Mouse (Mus musculus) natural killer cell, adult 2 months (primary cell): ENCODE measurements around the gene Rara.
"Not testable (repeated sequence)": the region's sequence is repeated elsewhere in the genome, so short reads cannot be mapped to it uniquely, and the experiment has no call there.

Experiments
- DNase-seq, 2 experiments: peaks; one replicate each; pipeline ENCODE4 v3.0.0; 2022; ENCODE audit warnings: low spot score in 2 of 2

Gene Rara

DNA sequence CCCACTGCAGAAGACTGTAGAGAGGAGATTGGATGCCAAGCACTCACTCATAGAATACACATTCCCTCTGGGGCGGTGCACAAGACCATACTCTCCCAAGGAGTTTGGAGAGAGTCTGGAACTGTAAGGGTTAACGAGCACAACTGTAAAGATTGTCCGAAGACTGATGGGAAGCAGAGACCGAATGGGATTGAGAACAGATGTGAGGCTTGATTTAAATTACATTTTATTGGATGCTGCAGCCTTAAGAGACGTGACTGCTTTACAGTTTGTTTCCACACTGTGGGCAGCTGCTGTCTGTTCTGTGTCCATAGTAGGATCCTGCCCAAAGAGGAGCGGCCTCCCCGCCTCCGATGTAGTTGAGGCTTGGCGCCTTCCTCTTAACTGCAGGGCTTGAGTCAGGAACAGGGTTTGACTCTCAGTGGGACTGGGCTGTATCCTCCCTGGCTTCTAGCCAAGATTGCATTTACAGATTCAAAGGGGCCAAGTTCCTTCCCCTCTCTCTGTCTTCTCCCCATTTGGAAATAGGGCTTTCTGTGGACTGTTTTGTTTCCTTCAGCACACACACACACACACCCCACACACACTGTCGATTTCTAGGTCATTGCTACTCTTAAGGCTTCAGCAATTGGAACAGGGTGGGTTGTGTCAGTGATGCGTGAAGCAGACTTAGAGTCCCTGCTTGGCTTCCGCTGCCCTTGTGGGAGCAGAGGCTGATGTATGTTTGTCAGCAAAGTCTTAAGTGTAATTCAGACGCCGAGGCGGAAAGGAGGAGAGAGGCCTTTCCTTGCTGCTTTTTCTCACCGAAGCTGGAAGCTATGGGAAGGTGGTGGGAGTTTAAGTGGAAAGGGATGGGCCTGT is 4.5 kb upstream of the Rara start:
- DNase-seq: not testable (repeated sequence)

DNA sequence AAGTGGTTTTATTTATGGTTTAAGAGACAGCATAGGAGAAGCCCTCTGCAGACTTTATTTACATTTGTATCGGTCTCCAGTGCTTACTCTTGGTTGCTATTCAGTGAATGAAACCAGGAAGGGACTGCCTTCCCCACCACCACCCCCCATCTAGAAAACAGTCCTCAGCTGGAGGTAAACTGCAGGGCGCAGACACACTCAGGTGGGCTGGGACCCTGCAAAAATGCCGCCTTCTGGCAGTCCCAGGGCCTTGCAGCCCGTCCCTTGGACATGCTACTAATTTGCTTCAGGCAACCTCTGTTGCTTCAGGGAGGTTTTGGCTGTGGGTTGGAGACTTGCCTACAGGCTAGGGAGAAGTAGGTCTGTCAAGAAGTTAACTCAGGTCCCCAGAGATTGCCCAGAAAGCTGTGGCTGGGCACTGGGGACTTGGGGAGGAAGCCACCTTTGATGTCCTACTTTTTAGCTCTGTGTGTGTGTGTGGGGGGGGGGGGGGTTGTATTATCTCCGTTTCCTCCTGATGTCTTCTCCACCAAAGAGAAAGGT is 2.9 kb upstream of the Rara start:
- no peak for DNase-seq

DNA sequence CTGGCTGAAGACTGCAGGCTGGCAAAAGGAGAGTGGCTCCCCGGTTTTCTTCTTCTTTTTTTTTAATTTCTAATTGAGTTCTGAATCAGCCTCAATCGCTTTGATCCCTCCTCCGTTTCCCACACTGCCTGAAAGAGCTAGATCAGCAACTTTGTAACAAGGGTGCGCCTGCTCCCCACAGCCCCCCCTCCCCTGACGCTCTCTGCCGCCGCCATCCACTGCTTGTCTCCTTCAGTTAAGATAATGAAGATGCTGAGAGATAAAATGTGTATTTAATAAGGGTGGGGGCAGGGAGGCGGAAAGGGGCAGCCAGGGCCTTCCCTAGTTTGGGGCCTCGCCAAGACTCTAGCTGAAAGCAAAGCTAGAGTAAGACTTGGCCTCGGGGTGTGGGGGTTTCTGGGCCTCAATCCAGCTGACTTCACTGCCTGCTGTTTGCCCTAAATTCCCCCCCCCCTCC is 2.3 kb upstream of the Rara start:
- no peak for DNase-seq

DNA sequence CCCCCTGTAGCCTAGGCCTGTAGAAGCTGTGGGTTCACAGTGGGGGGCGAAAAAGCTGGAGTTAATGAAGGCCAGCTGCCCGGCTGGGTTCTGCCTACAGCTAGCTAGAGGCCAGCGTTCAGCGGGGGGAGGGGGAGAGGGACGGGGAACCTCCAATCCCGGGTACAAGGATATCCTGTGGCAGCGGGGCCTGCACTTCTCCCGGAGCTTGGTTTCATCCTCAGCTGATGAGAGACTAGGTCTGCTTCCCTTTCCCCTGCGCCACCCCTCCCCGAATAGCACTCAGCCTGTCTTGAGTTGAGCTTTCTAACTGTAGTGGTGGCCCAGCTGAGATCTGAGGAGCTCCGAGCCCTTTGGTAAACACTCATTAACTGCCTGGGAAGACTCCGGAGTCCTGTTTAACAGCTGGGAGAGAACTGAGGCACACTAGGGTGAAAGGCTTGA is 1.7 kb upstream of the Rara start:
- DNase-seq: no peak

DNA sequence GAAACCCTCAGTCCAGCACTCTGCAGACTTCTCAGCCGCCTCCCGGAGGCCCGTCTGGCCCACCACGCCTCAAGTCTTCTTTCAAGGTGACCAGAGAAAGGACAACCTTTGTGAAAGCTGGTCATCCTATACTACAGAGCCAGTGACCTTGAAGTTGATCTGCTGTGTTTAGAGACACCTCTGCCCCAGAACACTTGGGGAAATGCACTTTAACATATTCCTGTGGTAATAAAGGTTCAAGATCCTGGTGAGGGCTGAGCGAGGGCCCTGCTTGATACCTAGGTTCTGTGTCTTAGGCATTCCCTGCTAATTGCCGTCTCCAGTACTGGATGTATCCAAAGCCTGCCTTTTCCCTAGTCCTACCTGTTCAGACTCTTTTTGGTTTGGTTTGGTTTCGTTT is 1.1 kb upstream of the Rara start:
- no peak for DNase-seq

DNA sequence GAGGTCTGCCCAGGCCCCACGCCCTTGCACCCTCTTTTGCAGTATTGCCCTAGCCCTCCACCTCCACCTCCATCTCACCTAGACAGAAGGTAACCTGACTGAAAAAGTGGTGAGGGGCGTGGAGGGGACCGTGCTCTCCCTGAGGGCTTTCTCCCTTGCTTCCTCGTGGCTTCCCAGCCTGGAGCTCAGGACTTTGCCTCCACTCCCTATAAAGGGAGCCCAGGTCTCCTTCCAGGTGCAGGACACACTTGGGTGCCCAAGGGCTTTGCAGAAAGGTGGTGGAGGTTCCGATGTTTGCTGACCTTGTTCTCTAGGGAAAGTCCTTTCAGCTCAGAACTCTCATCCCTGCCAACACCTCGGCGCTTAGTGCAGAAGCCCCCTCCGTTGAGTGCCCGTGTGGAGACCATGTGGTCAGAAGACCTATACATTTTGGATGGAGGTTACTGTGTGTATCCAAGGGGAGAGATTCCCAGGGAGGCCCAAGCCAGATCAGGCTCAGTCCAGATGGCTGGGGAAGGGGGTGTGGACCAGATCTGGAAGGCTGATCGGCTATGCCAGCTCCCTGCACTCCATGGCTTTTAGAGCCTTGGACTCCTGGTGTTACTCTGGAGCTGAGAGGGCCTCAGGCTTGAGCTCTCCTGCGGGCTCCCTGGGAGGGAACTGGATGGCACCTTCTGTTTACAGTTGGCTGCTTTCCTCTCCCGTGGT is 722 bp downstream of the Rara start:
- DNase-seq: no peak

DNA sequence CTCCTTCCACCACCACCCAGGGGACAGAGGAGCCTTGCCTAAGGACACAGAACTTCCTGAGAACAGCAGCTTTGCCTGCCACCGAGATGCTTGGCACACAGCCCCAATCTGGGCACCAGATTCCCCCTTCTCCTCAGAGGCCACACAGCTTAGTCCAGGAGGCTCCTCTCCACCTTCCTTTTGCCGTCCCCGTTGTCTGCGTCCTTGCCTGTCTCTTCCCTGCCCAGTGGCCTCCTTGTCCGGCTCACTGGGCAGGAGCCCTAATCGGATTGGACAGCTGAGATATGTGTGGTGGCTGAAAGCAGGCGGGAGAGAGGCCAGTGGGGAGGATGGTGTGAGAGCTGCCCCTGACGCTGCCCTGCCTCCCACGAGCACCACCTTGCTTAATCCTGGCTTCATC is 1.9 kb downstream of the Rara start:
- no peak for DNase-seq

DNA sequence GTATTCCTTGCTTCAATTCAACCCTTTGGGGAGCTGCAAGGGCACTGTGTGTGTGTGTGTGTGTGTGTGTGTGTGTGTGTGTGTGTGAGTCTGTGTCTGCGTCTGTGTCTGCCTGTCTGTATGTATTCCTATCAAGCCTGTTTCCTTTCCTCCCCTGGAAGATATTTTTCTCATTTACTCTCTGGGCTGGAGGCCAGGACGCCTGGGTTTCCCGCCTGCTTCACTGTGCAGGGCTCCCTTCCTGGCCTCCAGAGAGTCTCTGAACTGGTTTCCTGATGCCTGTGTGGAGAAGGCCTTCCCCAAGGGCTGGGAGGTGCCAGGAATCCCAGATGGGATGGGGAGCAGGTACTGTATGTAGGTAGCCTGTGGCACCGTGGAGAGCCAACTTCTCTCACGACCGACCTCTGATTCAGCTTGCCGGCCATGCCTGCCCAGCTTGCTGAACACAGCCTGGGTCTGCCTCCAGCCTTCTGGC is 2.5 kb downstream of the Rara start:
- DNase-seq: no peak

DNA sequence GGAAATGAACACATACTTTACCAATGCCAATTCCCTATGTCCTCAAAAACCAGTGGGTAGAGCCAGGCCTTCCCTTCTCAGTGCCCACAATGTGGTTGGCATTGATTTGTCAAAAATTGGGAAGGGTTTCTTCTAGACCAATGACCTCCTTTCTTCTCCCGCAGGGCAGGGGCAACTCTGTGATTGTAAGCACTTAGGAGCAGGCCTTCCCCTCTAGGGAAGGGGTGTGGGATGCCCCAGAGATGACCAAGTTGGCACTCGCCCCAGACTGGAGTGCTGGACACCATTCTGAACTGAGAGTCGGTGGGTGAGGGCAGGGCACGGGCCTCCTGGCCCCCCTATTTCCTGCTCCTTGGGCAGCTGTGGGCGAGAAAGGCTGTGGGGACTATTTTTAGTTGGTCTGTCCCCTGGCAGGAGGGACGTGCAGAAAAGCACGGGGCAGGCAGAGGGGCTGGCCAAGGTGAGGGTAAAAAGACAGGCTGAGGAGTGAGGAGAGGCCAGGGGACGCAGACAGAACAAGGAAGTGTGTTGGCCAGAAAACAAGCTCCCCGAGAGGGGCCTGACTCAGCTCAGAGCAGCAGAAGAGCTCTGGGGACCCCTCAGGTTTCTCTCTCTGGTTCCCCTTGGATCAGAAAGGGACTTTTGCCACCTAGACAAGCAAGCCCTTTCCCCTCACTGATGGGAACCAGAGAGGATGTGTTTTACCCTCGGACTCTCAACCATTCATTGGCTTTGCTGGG is 3.3 kb downstream of the Rara start:
- no peak for DNase-seq

DNA sequence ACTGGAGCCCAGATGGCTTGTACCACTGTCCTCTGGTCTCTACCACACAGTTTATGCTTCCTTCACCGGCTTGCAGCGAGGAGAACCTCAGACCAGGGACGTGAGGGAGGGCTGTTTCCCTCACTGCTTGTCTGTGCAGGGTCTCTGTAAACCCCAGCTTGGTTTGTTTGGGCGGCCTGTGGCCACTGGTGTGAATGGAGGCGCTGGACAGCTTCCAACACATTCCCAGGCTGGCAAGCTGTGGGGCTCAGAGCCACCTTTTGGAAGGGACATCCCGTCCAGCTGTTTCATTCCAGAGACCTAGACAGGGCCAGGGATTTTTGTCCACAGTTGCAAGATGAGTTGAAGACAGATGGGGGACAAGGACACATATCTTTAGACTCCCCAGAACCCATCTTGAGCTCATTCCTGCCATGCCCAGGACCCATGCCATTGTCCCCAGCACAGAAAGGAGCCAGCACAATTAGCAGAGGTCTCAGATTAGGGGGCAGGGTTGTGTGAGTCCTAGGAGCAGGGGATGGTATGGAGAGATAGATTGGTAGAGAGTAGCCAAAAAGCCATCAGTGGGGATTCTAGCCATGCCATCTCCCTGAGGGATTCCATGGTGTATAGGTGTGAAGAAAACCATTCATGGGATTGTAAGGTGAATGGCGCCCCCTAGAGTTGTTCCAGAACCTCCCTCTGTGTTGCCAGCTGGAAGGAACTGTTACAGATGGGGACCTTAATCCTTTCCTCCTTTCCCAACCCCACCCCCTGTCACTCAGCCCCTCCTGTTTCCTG is 4.1 kb downstream of the Rara start:
- no peak for DNase-seq

DNA sequence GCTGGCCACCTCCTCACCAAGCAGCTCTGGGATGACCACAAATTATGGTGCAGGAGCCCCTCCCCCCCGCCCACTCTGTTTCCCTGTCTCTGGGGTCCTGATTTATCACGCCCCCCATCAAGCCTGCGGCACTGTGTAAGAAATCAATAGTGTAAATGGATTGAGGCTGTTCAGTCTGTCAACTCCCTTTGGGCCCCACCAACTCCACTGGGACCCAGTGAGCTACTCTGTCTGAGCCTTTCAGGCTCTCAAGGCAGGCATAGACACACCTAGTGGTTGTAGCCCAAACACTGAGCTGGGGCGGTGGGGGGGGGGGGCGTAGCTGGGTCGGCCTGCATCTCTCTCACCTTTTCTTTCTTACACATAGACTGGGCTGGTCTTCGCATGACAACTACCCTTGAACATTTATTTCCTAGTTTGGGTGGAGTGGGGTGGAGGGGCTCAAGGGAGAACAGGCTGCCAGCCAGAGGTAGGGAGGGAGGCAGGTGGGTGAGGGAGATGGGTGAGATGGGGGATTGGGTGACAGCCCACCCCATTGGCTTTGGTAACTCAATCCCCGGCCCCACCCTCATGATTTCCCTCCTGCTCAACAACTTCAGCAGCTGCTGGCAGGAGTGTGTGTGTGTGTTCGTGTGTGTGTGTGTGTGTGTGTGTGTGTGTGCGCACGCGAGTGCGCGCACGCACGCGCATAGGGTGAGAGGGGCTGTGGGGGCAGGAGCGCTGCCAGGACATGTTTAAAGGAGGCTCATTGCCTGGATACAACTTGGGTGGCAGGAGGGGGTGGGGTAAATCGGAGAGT is 4.9 kb downstream of the Rara start:
- no peak for DNase-seq

DNA sequence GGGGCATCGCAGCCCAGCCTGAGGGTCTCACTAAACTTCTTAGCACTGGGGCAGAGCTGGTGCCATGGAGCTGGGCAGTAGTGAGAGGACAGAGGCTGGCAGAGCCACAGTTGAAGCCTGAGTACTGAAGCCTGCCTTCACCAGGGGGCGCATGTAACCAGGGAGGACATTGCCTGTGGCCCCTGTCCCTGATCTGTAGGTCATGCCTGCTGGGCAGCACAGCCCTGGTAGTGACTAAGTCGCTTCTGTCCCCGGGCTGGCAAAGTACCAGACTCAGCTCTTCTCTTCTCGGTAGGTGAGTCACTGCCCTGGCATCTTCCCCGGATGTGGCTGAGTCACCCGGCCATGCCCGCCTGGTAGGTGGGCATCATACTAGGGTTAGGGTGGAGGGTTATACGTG is 5.5 kb downstream of the Rara start:
- DNase-seq: peak; percentile 87 to 88

DNA sequence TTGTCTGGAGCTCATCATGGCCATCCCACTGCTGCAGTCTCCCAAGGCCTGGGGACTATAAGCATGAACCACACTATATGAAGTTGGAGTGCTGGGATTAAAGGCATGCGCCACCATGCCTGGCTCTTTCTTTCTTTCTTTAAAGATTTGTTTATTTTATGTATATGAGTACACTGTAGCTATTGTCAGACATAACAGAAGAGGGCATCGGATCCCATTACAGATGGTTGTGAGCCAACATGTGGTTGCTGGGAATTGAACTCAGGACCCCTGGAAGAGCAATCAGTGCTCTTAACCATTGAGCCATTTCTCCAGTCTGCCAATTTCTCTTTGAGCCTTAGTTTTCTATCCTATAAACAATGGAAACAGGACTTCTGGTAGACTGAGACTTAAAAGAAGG is 6.2 kb downstream of the Rara start:
- DNase-seq: not testable (repeated sequence)

DNA sequence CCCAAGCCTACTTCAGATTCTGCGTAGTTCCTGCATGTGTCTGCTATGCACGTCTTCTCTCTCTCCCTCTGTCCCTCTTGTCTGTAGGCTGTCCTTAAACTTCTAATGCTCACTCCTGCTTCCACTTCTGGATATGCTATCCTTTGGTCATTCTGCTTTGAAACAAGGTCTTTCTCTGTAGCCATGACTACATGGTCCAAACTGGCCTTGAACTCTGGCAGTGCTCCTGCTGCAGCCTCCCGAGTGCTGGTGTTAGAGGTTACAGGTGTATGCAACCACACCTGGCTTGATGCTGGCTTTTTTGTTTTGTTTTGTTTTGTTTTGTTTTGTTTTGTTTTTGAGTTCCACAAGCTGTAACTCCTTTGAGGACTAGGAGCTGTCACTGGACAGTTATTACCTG is 6.7 kb downstream of the Rara start:
- DNase-seq: no peak

DNA sequence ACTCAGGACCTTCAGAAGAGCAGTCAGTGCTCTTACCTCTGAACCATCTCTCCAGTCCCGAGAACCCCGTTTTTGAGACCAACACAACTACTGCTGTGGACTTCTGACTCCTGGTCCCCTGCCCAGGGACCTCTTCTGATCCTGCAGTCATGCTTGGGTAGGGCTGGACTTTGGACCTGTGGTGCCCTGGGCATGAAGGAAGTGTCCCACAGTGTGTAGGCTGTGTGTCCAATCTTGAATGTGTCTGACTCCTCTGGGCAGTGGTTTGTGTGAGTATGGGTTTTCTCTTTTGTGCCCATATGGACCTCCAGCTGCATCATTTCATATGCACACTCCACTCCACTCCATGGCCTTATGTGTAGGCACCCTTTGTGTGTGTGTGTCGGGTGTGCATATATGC is 7.5 kb downstream of the Rara start:
- DNase-seq: no peak

DNA sequence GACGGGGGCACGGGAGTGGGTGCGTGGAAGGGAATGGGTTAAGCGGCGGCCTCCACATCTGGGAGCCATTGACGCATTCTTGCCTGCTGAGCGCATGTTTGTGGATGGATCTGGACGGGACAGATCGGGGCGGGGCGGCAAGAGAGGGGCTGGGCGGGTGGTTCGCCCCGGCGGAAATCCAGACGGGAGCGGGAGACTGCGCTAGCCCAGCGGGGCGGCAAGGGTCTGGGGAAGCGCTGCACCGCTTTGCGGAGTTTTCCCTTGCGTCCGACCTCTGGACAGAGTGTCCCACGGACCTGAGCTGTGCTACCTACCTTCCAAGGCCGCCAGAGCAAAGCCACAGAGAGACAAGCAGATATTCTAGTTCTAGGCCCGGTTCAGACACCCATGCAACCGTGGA is 8.6 kb downstream of the Rara start:
- DNase-seq: no peak

DNA sequence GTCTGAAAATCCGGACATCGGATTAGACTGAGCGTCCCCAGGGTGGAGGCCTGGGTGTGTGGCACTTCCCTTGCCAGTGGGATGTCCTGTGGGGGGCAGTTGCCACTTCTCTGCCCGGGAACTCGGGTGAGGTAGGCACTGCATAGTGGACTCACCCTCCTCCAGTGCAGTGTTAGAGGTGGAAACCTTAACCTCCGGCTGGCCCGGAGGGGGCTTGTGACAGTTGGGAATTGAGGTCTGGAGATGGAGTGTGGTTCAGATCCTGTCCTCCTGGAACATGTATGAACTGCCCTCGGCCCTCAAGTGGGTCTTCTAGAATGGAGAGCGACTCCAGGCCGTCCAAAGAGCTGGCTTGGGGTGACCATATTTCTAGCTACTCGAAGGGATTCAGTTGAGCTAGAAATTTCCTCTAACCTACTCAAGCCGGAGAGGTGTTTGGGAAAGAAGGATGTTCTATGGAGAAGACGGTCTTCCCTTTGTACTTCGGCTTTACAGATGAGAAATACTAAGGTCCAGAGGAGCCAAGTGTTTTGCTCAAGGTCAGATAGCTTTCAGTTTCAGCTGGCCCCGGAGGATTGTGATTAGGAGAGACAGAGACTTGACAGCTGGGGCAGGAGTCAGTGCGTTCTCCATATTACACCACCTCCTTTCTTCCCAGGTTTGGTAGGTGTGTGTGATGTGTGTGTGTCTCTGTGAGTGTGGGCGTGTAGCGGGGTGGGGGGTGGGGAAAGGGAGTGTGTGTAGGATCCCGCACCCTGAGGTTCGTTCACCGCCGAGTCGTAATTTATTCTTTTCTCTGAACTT is 9.2 kb downstream of the Rara start:
- DNase-seq: peak in 1 of 2 experiments; percentile 30

DNA sequence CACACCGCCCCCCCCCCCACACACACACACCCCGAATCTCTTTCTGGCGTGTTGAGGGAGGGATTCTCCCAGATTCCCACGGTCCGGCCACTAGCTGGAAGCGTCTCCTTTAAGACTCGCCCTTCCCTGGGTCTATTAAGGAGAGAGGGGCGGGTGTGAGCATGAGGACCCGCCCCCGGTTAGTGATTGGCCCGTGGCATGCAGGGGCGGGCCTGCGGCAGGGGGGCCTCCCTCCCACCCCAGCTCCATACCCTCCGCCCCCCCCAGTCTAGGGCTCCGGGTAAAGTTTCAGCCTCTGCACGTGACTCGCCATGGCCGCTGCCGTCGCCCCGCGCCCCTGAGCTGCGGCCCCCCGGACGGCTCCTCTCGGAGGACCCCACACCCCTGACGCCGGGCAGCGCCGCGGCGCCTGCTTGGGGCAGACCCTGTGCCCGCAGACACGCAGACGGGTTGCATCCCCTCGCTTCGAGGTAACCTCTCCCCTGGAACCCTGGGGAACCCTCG is 9.8 kb downstream of the Rara start:
- DNase-seq: peak; percentile 83 to 89
